Mouse (Mus musculus) natural killer cell, adult 2 months (primary cell): ENCODE data around the gene Ntn5.
A peak's percentile ranks its signal among the peaks of the same experiment; 100 is the strongest.
"Not testable (repeated sequence)": the region's sequence is repeated elsewhere in the genome, so short reads cannot be mapped to it uniquely, and the experiment has no call there.

ENCODE experiments used
- DNase-seq, 2 experiments: peaks; one replicate each; pipeline ENCODE4 v3.0.0; 2022; ENCODE audit warnings: low spot score in 2 of 2

The Ntn5 gene

DNA sequence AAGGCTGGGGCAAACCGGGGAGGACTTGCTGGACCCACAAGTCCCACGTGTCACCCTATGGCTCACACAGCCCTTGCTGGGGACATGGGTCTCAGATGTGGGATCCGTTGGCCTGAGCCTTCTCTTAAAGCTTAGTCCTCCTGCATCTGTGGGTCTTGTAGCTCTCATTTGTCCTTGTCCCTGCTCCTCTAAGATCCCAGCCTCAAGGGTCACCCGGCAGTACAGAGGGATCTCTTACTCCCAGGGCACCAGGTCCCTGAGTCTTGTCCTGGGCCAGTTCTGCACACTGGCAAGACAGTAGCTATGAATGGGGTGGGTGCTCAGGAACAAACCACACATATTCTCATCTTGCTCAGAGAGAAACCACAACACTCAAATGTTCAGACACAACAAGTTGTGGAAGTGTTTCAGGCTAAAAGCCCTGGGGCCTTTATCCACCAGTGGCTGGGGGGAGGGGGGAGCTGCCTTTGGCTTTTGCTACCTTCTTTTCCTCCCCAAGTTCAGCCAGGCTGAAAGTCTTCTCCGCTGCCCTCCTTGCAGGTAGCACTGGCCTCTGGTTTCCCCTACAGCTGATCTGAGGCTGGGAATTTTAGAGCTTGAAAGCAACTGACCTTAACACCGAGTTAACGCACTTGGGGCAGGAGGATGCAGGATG lies at the start of gene Ntn5:
Ntn5 (plus strand) TSS at position 627 of the 655 bp plus-strand sequence.
- no peak for DNase-seq

DNA sequence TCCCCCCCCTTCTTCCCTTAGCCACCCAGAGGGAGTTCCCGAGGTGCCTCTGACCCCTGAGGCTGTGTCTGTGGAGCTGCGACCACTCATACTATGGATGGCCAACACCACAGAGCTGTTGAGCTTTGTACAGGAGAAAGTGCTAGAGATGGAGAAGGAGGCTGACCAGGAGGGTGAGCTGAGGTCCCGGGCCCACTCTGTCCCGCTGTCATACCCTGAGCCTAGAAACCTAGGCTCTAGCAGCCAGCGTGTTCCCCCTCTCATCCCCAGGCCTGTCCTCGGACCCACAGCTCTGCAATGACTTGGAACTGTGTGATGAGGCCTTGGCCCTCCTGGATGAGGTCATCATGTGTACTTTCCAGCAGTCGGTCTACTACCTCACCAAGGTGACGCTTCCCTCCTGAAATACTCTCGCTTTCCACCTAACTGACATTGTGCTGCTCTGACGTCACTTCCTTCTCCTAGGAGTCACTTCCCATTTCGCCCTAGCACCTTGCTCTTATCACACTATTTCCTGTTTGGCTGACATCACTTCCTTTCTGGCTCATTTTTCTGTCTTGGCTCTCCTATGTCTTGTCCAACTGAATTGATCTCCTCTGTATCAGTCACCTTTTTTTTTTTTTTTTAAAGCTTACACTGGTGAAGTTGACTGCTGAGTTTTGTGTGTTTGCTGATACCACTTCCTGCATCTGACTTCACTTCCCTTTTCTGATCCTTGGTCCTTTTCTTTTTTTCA lies 48.7 kb upstream of the Ntn5 start:
- peak; percentile 37 to 62 for DNase-seq

DNA sequence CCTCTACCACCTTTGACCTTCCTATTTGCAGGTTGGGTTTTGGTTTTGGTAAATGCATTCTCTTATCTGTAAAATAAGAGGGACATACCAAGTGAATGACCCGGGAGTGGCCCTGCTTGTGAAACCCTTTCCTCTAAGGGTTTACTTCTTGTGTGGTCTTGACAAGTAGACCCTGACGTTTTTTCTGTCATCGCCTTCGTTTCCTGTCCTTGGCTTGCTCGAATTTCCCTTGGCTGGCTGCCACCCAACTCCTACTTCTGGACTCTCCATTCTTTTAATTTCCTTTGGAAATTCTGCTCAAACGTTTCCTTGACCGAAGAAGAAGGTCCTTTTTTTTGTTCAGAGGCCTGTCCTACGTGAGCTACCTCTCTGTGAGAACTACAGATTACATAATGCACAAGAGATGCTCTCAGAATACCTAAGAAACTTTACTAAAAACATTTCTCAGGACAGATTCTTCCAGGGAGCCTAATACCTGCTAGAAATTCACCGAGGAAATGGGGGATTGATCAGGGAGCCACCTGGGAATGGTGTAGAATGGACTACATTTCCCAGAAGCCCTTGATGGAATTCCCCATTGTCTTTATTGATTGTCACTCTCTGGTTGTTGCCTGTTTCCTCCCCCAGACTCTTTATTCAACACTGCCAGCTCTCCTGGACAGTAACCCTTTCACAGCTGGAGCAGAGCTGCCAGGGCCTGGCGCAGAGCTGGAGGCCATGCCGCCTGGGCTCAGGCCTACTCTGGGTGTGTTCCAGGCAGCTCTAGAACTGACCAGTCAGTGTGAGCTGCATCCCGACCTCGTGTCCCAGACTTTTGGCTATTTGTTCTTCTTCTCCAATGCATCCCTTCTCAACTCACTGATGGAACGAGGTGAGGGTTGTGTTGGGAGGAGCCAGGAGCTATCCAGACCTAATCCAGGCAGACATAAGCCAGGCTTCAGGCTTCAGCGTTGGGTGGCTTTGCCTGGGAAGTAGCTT lies 47.8 kb upstream of the Ntn5 start:
- DNase-seq: no peak

DNA sequence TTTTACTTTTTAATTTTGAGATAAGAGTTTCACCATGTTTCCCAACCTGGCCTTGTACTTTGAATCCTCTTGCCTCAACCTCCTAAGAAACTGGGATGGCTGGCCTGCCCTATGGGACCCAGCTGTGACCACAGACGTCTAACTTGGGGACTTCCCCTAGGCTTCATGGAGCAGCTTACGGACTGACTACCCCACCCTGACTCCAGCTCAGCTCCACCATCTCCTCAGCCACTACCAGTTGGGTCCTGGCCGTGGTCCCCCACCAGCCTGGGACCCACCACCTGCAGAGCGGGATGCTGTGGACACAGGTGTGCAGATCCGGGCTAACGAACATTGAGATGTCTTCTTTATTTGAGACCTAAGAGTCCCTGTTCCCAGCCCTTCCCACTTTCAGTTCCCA lies 46.1 kb upstream of the Ntn5 start:
- no peak for DNase-seq

DNA sequence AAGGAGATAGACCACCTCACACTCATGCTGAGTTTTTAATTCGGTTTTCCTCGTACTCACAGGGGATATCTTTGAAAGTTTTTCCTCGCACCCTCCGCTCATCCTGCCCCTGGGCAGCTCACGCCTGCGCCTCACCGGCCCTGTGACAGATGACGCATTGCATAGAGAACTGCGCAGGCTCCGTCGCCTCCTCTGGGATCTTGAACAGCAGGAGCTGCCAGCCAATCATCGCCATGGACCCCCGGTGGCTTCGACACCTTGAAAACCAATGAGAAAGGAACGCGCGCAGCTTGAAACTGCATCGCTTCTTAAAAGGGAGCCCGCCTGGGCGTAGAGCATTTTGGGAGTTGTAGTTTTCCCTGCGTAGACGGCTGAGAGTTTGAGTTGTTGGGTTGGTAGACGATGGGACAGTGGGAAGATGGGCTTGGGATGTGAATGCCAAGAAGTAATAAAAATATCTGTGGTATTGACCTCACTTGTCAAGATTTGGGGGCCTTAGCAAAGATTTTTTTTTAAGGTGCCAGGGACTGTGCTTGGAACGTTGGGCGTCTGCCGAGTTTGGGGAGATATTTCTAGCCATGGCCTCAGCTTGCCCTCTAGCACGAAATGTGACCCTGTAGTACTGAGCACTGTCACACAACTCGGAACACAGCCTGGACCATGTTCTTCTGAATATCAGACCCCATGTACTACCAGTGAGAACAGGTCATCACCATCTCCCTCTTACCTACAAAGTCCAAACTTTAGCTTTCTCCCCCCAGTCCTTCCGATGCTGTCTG lies 45.0 kb upstream of the Ntn5 start:
- no peak for DNase-seq

DNA sequence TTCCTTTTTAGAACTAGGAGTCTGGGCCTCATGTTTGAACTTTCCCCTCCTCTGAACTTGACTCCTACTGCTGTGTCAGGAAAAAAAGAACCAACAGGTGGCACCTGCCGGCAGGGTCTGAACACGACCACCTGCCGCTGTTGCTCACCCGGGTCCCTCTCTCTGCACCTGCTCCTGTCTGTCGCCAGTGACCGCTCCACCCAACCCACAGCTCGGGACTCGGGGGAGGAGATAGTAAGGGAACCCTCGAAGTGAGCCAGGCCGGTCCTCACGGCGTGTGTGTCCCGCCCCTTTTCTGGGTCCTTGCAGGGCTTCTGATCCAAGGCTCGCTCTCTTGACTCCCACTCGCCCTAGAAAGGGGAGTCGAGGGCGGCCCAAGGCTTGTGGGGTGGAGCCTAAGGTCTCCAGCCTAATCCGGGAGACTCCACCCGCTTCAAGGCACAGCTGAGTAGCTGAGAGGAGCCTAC lies 44.2 kb upstream of the Ntn5 start, which contains the start of gene Mamstr:
Mamstr (plus strand) TSS at position 417 of the 467 bp plus-strand sequence.
- no peak for DNase-seq

DNA sequence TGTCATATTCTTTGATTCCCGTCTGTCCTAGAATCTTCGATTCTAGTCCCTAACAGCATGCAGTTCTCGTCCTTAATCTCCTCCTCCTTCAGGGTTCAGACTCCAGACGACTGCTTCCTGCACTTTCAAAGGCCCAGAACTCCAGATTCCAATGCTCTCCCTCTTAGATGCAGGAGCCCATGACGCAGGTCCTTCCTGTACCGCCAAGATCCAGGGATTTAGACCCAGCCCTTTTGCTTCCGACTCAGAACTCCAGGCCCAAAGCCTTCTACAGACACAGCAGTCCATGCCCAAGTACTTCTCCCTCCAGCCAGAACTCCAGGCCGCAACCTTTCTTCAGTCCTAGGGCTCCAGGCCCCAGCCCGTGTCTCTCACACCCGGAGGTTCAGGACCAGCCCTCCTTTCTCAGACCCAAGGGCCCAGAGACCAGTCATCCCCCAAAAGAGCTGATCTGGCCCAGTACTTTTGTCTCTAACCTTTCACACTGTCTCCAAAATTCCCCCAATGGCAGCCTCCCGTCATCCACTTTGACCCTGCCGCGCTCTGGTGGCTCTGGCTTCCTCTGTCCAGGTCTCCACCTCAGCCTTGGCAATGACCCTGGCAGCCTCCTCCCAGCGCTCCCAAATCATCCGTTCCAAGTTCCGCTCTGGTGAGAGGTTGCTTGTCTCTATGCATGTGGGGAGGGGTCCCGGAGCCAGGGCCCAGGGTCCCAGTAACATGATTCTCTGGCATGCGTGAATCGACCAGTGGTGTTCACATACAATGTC lies 43.4 kb upstream of the Ntn5 start:
- DNase-seq: no peak

DNA sequence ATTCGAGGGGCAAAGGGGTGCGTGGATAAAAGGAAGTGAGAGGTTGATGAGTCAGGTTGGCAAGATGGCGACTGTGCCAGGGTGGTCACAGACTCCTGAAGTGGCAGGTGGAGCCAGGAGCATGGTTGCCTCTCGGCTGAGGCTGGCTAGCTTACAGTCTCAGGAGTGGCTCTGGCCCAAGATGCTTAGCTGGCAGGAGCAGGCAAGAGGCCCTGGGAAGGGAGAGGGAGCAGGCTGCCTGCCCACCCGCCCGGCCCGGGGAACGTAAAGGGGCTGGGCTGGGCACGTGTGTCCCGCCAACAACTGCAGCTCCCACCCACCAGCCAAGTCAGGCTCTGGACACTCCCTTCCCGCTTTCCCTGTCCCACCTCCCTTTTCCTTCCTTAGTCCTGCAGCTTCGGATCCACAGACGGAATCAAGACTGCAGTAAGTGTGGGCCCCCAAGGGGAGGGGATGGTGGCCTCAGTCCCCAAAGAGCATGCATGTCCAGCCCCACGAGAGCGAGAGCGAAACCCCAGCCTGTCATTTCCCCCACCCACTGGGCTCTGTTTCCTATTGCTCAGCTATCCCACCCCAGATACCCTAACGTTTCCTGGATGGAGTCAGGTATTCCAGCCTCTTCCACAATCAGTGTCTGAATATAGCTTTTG lies 42.3 kb upstream of the Ntn5 start:
- DNase-seq: no peak

DNA sequence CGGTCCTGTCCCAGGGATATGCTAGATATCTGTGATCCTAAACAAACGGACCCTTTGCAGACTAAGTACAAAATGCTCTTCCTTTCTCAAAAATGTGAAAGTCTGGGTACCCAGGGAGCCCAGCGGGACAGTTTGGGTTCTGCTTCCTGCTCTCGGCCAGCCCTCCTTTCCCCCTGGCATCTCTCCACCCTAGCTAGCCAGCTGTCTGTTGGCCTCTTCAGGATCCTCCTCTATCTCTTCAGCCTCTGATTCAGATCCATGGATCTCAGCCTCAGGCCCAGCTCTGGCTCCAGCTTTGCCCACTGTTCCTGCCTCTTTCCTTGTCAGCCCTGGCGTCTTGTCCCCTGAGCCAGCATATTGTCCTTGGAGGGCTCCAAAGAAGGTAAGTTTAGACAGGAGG lies 41.7 kb upstream of the Ntn5 start:
- DNase-seq: no peak

DNA sequence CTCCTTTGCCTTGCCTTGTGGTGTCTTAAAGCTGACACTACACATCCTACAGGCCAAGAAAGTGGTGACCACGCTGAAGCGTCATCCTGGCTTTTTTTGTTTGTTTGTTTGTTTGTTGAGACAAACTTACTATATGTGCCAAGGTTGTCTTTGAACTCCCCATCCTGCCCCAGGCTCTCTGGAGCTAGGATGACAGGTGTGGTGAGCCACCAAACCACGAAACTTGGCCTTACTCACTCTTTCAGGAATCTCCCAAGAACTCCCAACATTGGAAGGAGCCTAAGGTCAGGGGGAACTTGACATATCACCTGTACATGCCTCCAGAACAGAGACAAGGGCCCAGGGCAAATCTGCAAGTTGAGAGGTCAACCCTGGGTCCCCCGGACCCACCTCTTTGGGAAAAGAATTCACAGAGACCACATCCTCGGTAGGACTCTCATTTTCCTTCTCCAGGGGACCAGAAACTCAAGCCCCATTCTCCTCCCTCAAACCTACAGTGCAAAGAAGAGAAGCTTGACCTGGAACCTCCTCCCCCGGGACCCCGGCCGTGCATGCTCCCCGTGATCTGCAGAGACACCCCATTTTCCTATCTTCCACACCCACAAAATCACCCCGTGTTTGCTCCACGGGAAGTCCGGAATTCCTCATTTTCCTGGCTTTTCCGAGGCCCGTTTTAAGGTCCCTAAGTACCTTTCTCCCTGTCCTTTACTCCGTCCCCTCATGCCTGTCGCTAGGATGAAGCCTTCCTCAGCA lies 41.1 kb upstream of the Ntn5 start:
- no peak for DNase-seq

DNA sequence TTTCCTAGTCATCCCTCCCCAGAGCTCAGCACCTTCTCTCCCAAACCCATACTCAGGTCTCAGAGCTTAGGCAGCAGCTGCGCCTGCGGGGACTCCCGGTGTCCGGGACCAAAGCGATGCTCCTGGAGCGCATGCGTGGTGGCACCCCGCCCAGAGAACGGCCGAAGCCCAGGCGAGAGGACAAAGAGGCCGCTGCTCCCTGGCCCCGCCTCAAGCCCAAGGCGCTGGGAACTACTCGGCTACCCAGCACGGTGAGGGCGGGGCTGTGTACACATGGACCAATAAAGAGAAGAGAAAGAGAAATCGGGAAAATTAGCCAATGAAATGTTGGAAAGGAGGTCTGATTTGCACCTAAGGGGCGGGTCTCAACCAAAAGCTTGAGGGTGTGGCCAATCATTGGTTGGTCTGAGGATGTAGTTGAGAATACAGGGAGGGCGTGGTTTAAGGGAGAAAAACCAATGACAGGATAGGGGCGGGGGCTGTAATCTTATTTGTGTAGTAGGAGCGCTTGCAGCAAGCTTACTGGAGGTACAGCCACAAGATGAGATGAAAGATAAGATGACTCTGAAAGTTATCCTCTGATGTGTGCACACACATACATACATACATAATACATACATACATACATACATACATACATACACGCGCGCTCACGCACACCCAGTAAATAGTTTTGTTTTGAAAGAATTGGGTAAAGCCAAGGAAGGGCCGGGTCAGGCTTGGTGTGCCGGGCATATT lies 40.2 kb upstream of the Ntn5 start:
- DNase-seq: peak; percentile 74 to 77

DNA sequence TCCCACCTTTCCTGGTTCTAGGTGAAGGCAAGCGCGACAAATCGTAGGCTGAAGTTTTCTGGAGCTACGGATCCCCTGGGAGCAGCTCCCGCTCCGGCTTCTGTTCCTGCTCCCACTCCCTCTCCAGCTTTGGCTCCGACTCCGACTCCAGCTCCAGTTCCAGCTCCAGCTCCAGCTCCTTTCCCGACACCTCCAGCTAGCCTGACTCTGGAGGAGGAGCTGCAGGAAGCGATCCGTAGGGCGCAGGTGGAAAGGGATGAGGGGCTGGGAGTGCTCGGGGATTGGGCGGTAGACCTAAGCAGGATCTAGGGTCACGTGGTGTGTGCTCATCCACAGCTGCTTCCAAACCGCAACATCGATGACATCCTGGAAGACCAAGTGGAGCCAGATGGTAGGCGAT lies 39.6 kb upstream of the Ntn5 start:
- no peak for DNase-seq

DNA sequence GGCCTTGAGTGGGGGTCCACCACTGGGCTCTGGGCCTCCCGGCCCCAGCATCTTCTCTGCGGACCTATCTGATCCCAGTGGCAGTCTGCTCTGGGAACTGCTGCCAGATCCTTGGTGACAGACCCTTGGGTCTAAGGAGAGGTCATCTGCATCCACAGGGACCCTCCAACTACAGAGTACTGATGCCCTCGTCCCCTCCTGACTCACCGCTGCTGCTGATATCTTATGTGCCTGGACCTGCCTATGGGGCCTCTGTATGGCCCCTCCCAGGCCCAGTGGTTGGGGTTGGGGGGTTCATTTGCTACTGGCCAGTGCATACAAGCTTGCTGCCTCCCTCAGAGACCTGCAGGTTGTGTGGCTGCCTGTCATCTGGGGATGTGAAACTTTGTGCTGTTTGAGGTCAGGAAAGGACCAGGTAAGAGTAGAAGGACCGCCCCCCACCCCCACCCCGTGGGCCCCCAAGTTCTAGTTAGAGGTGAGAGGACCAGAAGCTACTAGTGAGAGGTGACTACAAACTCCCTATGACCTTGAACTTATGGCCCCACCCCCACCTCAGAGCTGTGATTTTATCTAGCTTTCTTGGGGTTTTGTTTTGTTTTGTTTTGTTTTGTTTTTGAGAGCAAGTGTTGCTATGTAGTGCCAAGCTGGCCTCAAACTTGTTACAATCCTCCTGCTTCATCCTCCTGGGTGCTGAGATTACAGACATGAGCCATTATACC lies 38.8 kb upstream of the Ntn5 start:
- no peak for DNase-seq

DNA sequence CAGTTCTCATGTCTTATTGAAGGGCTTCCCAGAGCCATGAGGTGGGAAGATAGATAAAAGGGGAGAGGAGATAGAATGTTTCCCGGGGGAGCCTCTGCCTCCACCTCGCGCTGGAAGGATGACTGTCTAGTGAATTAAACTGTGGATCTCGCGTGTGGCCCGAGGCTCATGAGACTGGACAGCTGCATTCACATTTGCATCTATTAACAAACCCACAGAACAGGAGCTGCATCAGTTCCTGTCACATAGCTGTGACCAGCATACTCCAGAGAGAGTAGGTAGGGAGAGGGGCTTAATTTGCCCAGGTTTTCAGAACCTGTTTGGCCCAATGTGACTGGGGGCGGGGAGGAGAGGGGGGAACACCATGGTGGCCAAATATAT lies 38.2 kb upstream of the Ntn5 start:
- no peak for DNase-seq

DNA sequence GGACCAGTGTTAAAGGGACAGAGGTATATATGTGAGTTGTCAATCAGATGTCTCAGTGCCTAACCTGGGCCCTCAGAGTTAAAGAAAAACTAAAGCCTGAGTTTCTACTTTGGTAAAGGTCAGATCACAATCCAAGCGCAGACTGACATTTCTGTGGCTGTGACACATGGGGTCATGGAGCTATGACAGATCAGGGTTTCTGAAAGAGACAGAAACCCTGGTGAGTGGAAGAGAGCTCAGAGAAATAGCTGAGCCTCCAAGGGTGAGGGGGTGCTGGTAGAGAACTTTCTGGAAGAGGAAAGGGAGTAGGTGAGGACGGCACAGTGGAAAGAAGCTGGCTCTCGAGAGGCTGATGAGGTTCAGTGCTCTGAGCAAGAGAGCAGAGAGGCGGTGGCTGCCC lies 37.2 kb upstream of the Ntn5 start:
- DNase-seq: no peak

DNA sequence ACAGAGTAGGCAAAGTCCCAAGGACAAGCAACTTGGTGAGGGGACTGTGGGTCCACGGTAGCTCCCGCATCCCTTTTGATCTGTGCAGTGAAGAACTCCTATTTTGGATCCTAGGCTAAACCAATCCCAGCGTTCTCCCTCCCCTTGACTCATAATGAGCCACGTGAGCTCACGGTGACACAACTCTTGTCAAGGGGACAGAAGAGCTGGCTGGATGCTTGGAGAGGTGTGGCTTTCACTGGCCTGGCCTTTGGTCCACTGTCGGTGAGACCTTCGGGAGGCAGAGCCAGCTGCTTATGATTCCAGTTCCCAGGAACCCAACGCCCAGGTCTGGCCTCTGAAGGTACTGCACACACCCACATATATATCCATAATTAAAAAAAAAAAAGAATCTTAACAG lies 34.5 kb upstream of the Ntn5 start:
- DNase-seq: no peak

DNA sequence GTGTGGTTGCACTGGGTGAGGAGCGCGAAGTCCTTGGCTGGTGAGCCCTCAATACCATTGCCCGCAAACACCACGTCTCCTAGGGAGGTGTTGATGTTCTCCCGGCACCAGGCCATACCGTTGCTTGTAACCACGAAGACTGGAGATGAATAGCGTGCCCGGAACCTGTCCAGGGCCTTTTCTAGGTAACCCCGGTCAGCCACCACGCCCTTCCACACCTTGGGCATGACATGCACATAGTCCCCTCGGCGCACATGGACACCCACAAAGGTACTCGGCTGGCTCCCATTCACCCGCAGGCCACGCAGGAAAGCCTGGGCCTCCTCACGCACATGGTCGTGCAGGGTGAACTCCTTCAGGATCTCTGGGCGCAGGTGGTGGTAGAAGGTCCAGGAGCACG lies 33.3 kb upstream of the Ntn5 start:
- DNase-seq: not testable (repeated sequence)

DNA sequence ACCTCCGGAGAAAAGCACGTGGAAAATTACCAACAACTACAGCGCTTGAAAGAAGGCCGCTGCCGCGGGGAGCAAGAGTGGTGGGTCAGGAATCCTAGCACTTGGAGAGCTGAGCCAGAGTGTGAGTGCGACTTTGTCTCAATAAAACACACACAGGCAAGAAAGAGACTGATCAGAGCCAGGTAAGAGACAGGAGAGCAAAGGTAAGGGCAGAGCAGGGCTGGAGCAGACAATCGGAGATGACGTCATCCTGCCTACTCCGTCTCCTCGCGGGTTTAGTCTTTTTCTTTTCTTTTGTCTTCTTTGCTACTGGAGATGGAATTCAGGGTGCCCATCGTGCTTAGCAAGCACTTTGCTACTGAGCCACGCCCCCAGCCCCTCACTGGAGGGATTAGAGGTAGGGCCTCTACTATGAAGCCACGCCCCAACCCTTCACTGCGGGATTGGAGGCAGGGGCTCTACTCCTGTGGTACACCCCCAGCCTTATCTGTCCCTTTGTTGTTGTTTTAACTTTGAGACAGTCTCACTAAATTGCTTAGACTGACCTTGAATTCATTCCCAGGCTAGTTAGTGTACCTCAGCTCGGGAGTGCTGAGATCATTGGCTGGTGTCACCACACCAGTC lies 29.3 kb upstream of the Ntn5 start:
- no peak for DNase-seq
